Comparison of ENCODE assay signal across 8 mouse cellular contexts in the genomic region with DNA sequence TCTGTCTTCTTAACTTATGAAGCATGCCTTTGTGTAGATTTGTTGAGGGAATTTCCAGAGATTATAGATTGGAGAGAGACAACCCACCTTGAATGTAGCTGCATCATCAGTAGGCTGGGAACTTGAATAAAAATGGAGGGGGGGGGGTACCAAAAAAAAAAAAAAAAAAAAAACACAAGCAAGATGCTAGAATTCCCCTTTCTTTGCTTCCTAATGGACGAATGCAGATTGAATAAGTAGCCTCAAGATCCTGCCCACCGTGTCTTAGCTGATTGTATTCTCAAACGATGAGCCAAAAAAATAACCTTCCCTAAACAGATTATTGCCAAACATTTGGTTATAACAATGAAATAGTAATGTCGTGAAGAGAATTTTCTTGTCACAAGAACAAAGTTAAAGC. TPM values are rescaled to one million over a fixed set of nuclear protein-coding genes. Genes with fewer than 3 reads are reported as not detected.
DNase-seq lines count a peak whose midpoint lies in the region; ATAC-seq lines count a peak whose summit lies in the region.

No protein-coding gene starts in this region.

- peak overlapping the region; percentile 90 for H3K27ac ChIP-seq in forebrain, embryonic 12.5 days
- peak overlapping the region; percentile 82; the same call in 1 of the 2 replicates for H3K27ac ChIP-seq in limb, embryonic 13.5 days
- 0 out of 2 replicates have a peak overlapping the region, but pooled peaks have one; percentile 49 for H3K27ac ChIP-seq in stomach, embryonic 14.5 days (ENCODE audit: low read length)

- no peak for DNase-seq in cerebellum, adult 8-10 months
- DNase-seq in adrenal gland, adult (ENCODE audit: inconsistent age in 2 of 2, low spot score in 1 of 2): no peak
- DNase-seq in urinary bladder, postnatal 10 days (ENCODE audit: low spot score): no peak

- no peaks in the 10 kb centered on the region for H3K9me3 ChIP-seq in megakaryocyte, embryonic 14.5 days
- no peaks in the 10 kb centered on the region for H3K9me3 ChIP-seq in forebrain, embryonic 12.5 days
- no peaks in the 10 kb centered on the region for H3K9me3 ChIP-seq in limb, embryonic 13.5 days
- no peaks in the 10 kb centered on the region for H3K9me3 ChIP-seq in stomach, embryonic 14.5 days (ENCODE audit: control insufficient read depth, low read depth, low read length)

- WGBS in forebrain, embryonic 12.5 days: 27% methylated on average over 4 of the region's 4 CpGs
- 28% methylated on average over 4 of the region's 4 CpGs for WGBS in limb, embryonic 13.5 days
- 31% methylated on average over 4 of the region's 4 CpGs for WGBS in stomach, embryonic 14.5 days

- peak overlapping the region; percentile 67 for H3K4me2 ChIP-seq in forebrain, embryonic 12.5 days
- H3K4me2 ChIP-seq in limb, embryonic 13.5 days (replicated peaks): peak overlapping the region; percentile 84
- H3K4me2 ChIP-seq in stomach, embryonic 14.5 days (replicated peaks; ENCODE audit: low read depth, low read length): peak overlapping the region; percentile 81

- peaks cover 33% of the 10 kb centered on the region for H3K4me1 ChIP-seq in megakaryocyte, embryonic 14.5 days
- peaks cover 7% of the 10 kb centered on the region; the same call in 1 of the 2 replicates for H3K4me1 ChIP-seq in forebrain, embryonic 12.5 days
- peaks cover 6% of the 10 kb centered on the region; the same call in 1 of the 2 replicates for H3K4me1 ChIP-seq in limb, embryonic 13.5 days
- no peaks in the 10 kb centered on the region for H3K4me1 ChIP-seq in stomach, embryonic 14.5 days (ENCODE audit: control insufficient read depth, insufficient read depth, low read length)

- H3K9ac ChIP-seq in forebrain, embryonic 12.5 days: peak overlapping the region; percentile 53
- peak overlapping the region; percentile 82 for H3K9ac ChIP-seq in limb, embryonic 13.5 days
- 0 out of 2 replicates have a peak overlapping the region, but pooled peaks have one; percentile 49 for H3K9ac ChIP-seq in stomach, embryonic 14.5 days (replicated peaks; ENCODE audit: low read depth, low read length)

- no peaks in the 10 kb centered on the region for H3K27me3 ChIP-seq in megakaryocyte, embryonic 14.5 days (replicated peaks)
- no peaks in the 10 kb centered on the region for H3K27me3 ChIP-seq in forebrain, embryonic 12.5 days
- H3K27me3 ChIP-seq in limb, embryonic 13.5 days: no peaks in the 10 kb centered on the region
- no peaks in the 10 kb centered on the region for H3K27me3 ChIP-seq in stomach, embryonic 14.5 days (ENCODE audit: control insufficient read depth, insufficient read depth, low read length)

- H3K36me3 ChIP-seq in megakaryocyte, embryonic 14.5 days (replicated peaks; ENCODE audit: low read length): no peaks in the 10 kb centered on the region
- no peaks in the 10 kb centered on the region for H3K36me3 ChIP-seq in forebrain, embryonic 12.5 days (replicated peaks)
- peaks cover 12% of the 10 kb centered on the region for H3K36me3 ChIP-seq in limb, embryonic 13.5 days
- H3K36me3 ChIP-seq in stomach, embryonic 14.5 days (ENCODE audit: control insufficient read depth, insufficient read depth, low read length): no peaks in the 10 kb centered on the region

- H3K4me3 ChIP-seq in megakaryocyte, embryonic 14.5 days (replicated peaks): peak overlapping the region; percentile 97
- H3K4me3 ChIP-seq in forebrain, embryonic 12.5 days (replicated peaks): peak overlapping the region; percentile 58
- peak overlapping the region; percentile 68 for H3K4me3 ChIP-seq in limb, embryonic 13.5 days
- peak overlapping the region; percentile 59 for H3K4me3 ChIP-seq in stomach, embryonic 14.5 days (ENCODE audit: low read depth, low read length)

- ATAC-seq in megakaryocyte, adult 5-6 weeks (ENCODE audit: poor library complexity, severe bottlenecking): no peak
- no peak for ATAC-seq in forebrain, embryonic 12.5 days (ENCODE audit: low FRiP score)
- no peak for ATAC-seq in limb, embryonic 13.5 days (ENCODE audit: low FRiP score, low read depth)
- no peak for ATAC-seq in stomach, embryonic 14.5 days (ENCODE audit: insufficient number of reproducible peaks, insufficient read depth, low FRiP score, low read depth)

RNA-seq across cellular contexts. Expression of gene Nupr1l, which starts 0.6 kb away (rescaled TPM):
- 2.4 TPM in 1 of 2 replicates, not detected in the other for polyA plus RNA-seq in megakaryocyte, embryonic 14.5 days (2012; ENCODE audit: insufficient read depth, low replicate concordance)
- total RNA-seq in megakaryocyte, adult 5-6 weeks (2015): 0.71 and 2.9 TPM in 2 replicates
- total RNA-seq in megakaryocyte, adult 5-6 weeks (2017): 0.66 and 2.1 TPM in 2 replicates
- 6.2 and 6.9 TPM in 2 replicates for polyA plus RNA-seq in forebrain, embryonic 12.5 days (2016; fragmentation: Nextera tagmentation; extraction: Ambion mirVana)
- 4.9 and 5.1 TPM in 2 replicates for polyA plus RNA-seq in limb, embryonic 13.5 days (2015; fragmentation: Nextera tagmentation; extraction: Ambion mirVana)
- polyA plus RNA-seq in stomach, embryonic 14.5 days (2014; fragmentation: Nextera tagmentation; extraction: Ambion mirVana): 2.2 and 3.1 TPM in 2 replicates

RNA-seq across cellular contexts. Expression of gene Phkg1, which starts 9.4 kb away (rescaled TPM):
- polyA plus RNA-seq in megakaryocyte, embryonic 14.5 days (2012; ENCODE audit: insufficient read depth, low replicate concordance): 0.19 TPM in 1 of 2 replicates, not detected in the other
- total RNA-seq in megakaryocyte, adult 5-6 weeks (2015): not detected in 2 replicates
- 0.41 TPM in 1 of 2 replicates, not detected in the other for total RNA-seq in megakaryocyte, adult 5-6 weeks (2017)
- polyA plus RNA-seq in forebrain, embryonic 12.5 days (2016; fragmentation: Nextera tagmentation; extraction: Ambion mirVana): 0.23 and 0.32 TPM in 2 replicates
- polyA plus RNA-seq in limb, embryonic 13.5 days (2015; fragmentation: Nextera tagmentation; extraction: Ambion mirVana): 0.32 and 0.36 TPM in 2 replicates
- polyA plus RNA-seq in stomach, embryonic 14.5 days (2014; fragmentation: Nextera tagmentation; extraction: Ambion mirVana): not detected in 2 replicates

RNA-seq across cellular contexts. Expression of gene Zbed5, which starts 12.3 kb away (rescaled TPM):
- polyA plus RNA-seq in megakaryocyte, embryonic 14.5 days (2012; ENCODE audit: insufficient read depth, low replicate concordance): 2.8 TPM in 1 of 2 replicates, not detected in the other
- total RNA-seq in megakaryocyte, adult 5-6 weeks (2015): 0.07 TPM in 1 of 2 replicates, not detected in the other
- total RNA-seq in megakaryocyte, adult 5-6 weeks (2017): not detected in 2 replicates
- polyA plus RNA-seq in forebrain, embryonic 12.5 days (2016; fragmentation: Nextera tagmentation; extraction: Ambion mirVana): 6.2 and 7.0 TPM in 2 replicates
- polyA plus RNA-seq in limb, embryonic 13.5 days (2015; fragmentation: Nextera tagmentation; extraction: Ambion mirVana): 9.8 and 10.4 TPM in 2 replicates
- 5.7 and 6.1 TPM in 2 replicates for polyA plus RNA-seq in stomach, embryonic 14.5 days (2014; fragmentation: Nextera tagmentation; extraction: Ambion mirVana)

RNA-seq across cellular contexts. Expression of gene Chchd2, which starts 20.5 kb away (rescaled TPM):
- 915 and 1,909 TPM in 2 replicates for polyA plus RNA-seq in megakaryocyte, embryonic 14.5 days (2012; ENCODE audit: insufficient read depth, low replicate concordance)
- total RNA-seq in megakaryocyte, adult 5-6 weeks (2015): 261 and 270 TPM in 2 replicates
- total RNA-seq in megakaryocyte, adult 5-6 weeks (2017): 123 and 132 TPM in 2 replicates
- 756 and 796 TPM in 2 replicates for polyA plus RNA-seq in forebrain, embryonic 12.5 days (2016; fragmentation: Nextera tagmentation; extraction: Ambion mirVana)
- 951 and 990 TPM in 2 replicates for polyA plus RNA-seq in limb, embryonic 13.5 days (2015; fragmentation: Nextera tagmentation; extraction: Ambion mirVana)
- 795 and 869 TPM in 2 replicates for polyA plus RNA-seq in stomach, embryonic 14.5 days (2014; fragmentation: Nextera tagmentation; extraction: Ambion mirVana)

RNA-seq across cellular contexts. Expression of gene Vkorc1l1, which starts 34.0 kb away (rescaled TPM):
- 3.5 and 13.7 TPM in 2 replicates for polyA plus RNA-seq in megakaryocyte, embryonic 14.5 days (2012; ENCODE audit: insufficient read depth, low replicate concordance)
- total RNA-seq in megakaryocyte, adult 5-6 weeks (2015): 34.7 and 39.4 TPM in 2 replicates
- 17.9 and 18.6 TPM in 2 replicates for total RNA-seq in megakaryocyte, adult 5-6 weeks (2017)
- polyA plus RNA-seq in forebrain, embryonic 12.5 days (2016; fragmentation: Nextera tagmentation; extraction: Ambion mirVana): 41.2 and 41.3 TPM in 2 replicates
- polyA plus RNA-seq in limb, embryonic 13.5 days (2015; fragmentation: Nextera tagmentation; extraction: Ambion mirVana): 26.9 and 28.7 TPM in 2 replicates
- 16.2 and 19.1 TPM in 2 replicates for polyA plus RNA-seq in stomach, embryonic 14.5 days (2014; fragmentation: Nextera tagmentation; extraction: Ambion mirVana)
